Mouse (Mus musculus) thymus, postnatal 0 days (tissue): Measurements from ENCODE around the gene Epb41l1. TPM values are rescaled to one million over a fixed set of nuclear protein-coding genes. Genes with fewer than 3 reads are reported as not detected.

Source experiments
- DNase-seq: peaks from one replicate; pipeline ENCODE4 v3.0.0-alpha.2; 2015; ENCODE audit warnings: low spot score
- polyA plus RNA-seq: library from polyadenylated mRNA; unstranded; fragments of >200 nt; fragmentation: Nextera tagmentation; extraction: Ambion mirVana; gene quantifications from 2 replicates; pipeline ENCODE4 v1.2.1, GENCODE M21; 2015

Gene Epb41l1
- polyA plus RNA-seq, 1 experiment from 2014 or later: 0.38 TPM

- no peak for DNase-seq
Observed at GRCm38 (mm10) chr2:156423672-156424071, 3.0 kb downstream of the Epb41l1 start.

- no peak for DNase-seq
Observed at GRCm38 (mm10) chr2:156425618-156426017, 4.9 kb downstream of the Epb41l1 start.

GRCm38 (mm10) chr2:156426151-156426550 lies 5.4 kb downstream of the Epb41l1 start:
- no peak for DNase-seq

GRCm38 (mm10) chr2:156429836-156430235 lies 9.1 kb downstream of the Epb41l1 start:
- DNase-seq: no peak

- no peak for DNase-seq
Observed at GRCm38 (mm10) chr2:156430326-156430725, 9.6 kb downstream of the Epb41l1 start.

GRCm38 (mm10) chr2:156431409-156431808 lies 10.7 kb downstream of the Epb41l1 start:
- no peak for DNase-seq

GRCm38 (mm10) chr2:156432086-156432485 lies 11.4 kb downstream of the Epb41l1 start:
- no peak for DNase-seq

GRCm38 (mm10) chr2:156432874-156433868 lies 12.5 kb downstream of the Epb41l1 start:
- DNase-seq: no peak

GRCm38 (mm10) chr2:156437637-156438036 lies 16.9 kb downstream of the Epb41l1 start:
- DNase-seq: no peak

- DNase-seq: no peak
Observed at GRCm38 (mm10) chr2:156439666-156440462, 19.2 kb downstream of the Epb41l1 start.

GRCm38 (mm10) chr2:156441909-156442308 lies 21.2 kb downstream of the Epb41l1 start:
- no peak for DNase-seq

- DNase-seq: no peak
Observed at GRCm38 (mm10) chr2:156443323-156443722, 22.6 kb downstream of the Epb41l1 start.

GRCm38 (mm10) chr2:156446489-156447035 lies 25.9 kb downstream of the Epb41l1 start:
- no peak for DNase-seq

GRCm38 (mm10) chr2:156447413-156448295 lies 26.9 kb downstream of the Epb41l1 start:
- no peak for DNase-seq

- no peak for DNase-seq
Observed at GRCm38 (mm10) chr2:156451225-156452148, 30.8 kb downstream of the Epb41l1 start.

GRCm38 (mm10) chr2:156452149-156452536 lies 31.4 kb downstream of the Epb41l1 start:
- DNase-seq: no peak

- DNase-seq: no peak
Observed at GRCm38 (mm10) chr2:156453822-156454221, 33.1 kb downstream of the Epb41l1 start.

GRCm38 (mm10) chr2:156455508-156456108 lies 34.9 kb downstream of the Epb41l1 start:
- no peak for DNase-seq
